Mouse (Mus musculus) cerebellum, adult (tissue): ENCODE results near the gene Rps27.

Source experiments
- ATAC-seq: cut with Nextera tagmentation; 2 replicates; pipeline ENCODE4 v1.9.2; 2017; ENCODE audit warnings: mild to moderate bottlenecking, moderate library complexity, mixed read lengths; ENCODE audit not compliant: insufficient number of reproducible peaks, low FRiP score, low TSS enrichment

Rps27 gene

DNA sequence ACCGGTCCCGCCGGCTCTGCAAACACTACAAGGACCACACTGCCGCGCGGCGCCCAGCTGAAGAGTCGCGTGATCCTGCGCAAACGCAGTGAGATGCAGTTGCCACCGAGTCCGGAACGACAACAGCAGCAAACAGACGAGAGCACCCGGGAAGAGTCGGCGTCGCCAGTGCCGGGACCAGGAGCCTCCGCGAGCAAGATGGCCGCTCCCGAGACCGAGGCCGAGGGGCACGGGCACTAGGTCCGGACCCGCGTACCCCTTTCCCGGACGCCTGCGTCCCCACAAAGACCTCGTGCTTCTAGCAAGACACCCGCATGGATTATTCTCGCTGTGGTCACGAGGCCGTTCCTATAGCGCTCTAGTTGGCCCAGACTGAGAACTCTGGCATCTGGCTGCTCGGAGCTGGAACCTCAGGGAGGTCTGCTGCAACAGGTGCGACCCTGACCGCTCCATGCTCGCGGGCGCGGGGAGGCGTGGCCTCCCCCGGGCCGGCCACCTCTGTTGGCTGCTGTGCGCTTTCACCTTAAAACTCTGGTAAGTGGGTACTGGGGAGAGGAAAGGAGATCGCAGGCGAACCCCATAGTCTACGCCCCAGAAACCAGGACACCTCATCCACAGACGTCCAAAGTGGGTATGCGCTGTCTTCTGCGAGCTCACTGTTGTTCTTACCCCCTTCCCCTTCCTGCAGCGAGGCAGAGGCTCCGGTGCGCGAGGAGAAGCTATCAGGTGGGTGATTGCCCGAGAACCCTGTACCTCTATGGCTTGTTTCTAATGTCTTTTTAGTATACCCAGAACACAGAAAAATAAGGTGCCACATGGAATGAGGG lies 18.3 kb upstream of the Rps27 start, which contains the start of gene Jtb:
Gene Jtb, plus strand, starts transcription at position 91 of the 827 bp plus-strand sequence.
- ATAC-seq, result peak; percentile 100

DNA sequence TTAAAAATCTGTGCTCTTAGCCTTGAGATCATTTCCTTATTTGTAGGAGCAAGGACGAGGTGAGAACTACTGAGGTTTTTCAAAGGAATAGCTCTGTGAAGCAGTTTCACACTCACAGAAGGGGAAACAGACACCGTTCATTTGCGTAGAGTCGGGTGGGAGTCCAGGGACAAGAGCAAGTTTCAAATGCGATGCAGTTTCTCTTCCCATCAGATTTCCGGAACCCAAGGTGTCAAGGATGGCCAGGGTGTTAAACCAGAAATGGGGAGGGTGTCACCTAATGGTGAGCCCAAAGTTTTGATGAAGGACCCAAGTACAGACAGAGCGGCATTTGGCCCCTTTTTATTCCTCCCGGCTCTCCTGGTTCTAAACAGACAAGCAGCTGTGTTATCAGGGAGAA lies 17.6 kb upstream of the Rps27 start:
- 0 out of 2 replicates have a peak, but pooled peaks have one; percentile 15 for ATAC-seq

DNA sequence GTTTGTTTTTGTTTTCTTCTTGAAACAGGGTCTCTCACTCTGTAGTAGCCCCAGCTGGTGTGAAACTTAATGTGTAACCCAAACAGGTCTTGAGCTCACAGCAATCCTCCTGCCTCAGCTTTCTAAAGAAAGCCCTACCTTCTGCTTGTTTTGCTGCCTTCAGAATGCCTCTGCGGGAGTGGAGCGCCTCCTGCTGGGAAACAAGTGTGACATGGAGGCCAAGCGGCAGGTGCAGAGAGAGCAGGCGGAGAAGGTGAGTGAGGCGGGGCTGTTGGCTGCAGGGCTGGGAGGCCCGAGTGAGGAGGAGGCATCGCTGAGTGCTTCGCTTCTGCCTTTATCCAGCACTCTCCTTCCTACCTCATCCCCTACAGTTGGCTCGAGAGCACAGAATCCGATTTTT lies 10.9 kb upstream of the Rps27 start:
- no peak for ATAC-seq

DNA sequence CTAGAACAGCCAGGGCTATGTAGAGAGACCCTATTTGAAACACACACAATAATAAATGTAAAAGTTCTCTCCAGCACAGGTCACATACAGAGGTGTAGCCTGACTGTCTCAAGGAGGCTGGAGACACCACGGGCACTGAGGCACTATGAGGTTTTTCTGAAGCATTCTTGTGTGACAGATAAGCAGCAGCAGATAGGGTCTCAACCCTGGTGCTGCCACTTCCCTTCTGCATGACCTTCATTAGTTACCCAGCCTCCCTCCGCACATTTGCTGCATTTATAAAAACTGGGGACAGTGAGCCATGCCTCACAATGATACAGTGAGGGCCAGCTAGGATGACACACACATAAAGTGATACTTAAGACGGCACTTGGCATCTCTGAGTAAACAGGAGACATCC lies 9.5 kb upstream of the Rps27 start:
- ATAC-seq, result no peak

DNA sequence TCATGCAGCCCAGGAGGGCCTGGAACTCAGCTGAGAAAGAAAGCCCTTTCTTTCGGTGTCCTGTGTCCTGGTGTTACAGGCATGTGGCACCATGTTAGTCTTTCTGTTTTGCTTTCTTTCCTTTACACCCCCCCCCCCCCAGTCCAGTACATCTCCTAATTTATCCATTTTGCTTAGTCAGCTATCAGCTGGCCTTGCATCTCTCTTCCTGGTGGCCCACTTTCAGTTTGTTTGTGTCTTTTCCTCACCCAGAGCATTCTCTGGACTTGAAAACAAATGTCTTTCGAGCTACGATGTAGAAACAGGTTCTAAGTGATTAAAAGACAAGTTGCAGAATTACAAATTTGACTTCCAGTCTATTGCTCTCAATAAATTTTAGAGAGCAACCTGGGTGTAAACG lies 9.0 kb upstream of the Rps27 start:
- ATAC-seq, result no peak

DNA sequence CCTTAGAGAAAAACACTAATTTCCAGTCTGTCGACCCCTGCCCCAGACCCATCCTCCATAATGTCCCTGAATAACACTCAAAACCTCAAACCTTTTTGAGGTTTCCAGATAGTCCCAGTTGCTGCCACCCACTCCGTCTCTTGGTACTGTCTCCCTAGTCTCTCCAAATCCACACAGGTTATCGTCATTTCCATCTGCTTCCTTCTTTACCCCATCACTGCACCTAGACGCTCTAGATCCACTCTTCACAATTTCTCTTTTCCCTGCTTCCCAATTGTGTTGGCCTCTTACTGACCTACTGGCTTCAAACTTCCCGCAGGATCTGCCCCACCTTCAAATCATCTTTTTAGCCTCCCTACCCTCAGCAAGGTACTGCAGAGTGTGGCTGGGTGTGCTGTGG lies 7.7 kb upstream of the Rps27 start:
- no peak for ATAC-seq

DNA sequence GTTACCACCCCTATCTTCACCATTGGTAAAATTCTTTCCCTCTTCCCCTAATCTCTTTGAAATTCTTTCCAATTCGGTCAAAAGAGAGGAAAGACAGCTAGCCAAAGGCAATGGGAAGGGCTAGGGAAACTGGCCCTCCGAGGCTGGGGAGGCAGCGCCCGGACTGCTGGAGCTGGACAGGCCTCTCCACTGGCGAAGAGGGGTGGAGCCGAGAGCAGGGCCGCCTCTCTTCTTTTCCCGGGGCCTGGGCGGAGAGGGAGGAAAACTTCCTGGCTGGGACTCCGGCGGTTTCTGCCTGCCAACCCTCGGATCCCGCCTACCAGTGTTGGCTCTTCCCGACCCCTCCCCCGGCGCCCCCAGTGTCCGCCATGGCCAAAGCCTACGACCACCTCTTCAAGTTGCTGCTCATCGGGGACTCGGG lies 7.1 kb upstream of the Rps27 start:
- peak; percentile 68; the same call in 1 of the 2 replicates for ATAC-seq

DNA sequence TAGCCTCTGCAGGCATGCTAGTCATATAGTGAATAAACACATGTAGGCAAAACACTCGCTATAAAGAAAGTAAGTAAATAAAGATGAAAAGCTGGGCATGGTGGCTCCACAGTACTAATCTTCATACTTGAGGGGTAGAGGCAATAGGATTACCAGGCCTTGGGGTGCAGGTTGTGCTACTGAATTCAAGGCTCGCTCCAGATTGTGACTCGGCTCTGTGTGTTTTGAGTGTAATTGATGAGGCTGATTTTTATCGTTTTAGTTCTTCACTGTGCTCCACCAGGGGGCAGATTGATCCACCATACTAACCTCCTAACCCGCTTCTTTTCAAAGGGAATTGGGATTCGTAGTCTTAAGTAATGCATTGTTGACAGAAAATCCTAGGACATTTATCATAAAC lies 6.6 kb upstream of the Rps27 start:
- ATAC-seq, result no peak

DNA sequence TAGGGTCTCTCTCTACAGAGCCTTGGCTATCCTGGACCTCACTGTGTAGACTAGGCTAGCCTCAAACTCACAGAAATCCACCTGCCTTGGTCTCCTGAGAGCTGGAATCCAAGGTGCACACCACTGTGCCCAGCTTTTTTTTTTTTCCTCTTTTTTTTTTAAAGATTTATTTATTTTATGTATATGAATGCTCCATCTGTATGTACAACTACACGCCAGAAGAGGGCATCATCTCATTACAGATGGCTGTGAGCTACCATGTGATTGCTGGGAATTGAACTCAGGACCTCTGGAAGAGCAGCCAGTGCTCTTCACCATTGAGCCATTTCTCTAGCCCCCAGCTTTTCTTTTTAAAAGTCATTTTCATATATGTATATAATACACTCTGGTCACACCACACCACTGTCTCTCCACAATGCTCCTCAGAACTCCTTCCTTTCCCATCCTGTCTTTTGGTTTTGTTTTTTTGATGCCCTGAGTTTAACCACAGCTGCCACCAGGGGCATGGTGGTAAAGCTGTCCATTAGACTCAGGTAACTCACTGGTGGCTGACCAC lies 2.5 kb upstream of the Rps27 start:
- ATAC-seq, result no peak

DNA sequence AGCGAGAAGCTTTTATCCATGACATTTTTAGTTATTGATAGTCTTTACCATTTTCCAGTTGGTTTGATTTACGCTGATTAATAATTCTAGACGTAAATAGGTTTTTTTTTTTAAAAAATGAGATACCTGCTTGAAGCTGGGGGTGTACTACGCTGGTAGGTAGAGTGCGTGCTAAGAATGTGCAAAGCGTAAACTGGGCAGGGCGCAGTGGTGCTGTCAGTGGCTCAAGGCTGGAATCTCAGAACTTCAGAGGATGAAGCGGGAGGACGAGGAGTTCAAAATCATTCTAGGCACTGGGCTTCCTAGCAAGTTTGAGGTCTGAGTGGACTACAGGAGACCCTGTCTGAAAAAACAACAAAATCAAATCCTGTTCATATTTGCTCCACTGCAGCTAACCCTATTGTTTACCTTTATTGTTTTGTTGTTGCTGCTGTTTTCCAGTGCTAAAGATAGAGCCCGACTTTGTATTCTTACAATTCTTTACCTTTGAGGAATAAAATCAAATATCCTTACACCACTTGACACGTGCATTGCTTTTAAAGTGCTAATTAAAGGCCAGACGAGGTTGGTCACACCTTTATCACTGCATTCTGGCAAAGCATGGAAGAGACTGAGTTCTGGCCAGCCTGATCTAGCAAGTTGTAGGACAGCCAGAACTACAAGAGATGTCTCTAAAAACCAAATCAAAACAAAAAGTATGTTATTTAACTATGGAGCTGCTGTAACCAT lies 669 bp upstream of the Rps27 start:
- ATAC-seq, result no peak

DNA sequence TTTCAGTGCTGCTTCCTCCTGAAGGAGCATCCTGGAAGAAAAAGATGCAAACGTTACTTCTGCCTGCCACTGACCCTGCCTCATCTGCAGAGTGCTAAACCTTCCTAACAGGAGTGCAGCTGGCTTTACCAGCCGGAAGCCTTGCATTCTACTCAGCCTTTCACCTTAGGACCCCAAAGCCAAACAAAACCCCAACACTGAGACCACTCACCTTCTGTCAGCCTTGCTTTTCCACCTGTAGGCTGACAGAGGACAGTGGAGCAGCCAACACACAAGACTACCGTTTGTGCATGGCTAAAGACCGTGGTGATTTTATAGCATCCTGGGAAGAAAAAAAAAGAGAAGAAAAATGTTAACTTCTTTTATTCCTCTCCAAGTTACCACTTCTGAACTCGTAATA lies 728 bp downstream of the Rps27 start:
- no peak for ATAC-seq

DNA sequence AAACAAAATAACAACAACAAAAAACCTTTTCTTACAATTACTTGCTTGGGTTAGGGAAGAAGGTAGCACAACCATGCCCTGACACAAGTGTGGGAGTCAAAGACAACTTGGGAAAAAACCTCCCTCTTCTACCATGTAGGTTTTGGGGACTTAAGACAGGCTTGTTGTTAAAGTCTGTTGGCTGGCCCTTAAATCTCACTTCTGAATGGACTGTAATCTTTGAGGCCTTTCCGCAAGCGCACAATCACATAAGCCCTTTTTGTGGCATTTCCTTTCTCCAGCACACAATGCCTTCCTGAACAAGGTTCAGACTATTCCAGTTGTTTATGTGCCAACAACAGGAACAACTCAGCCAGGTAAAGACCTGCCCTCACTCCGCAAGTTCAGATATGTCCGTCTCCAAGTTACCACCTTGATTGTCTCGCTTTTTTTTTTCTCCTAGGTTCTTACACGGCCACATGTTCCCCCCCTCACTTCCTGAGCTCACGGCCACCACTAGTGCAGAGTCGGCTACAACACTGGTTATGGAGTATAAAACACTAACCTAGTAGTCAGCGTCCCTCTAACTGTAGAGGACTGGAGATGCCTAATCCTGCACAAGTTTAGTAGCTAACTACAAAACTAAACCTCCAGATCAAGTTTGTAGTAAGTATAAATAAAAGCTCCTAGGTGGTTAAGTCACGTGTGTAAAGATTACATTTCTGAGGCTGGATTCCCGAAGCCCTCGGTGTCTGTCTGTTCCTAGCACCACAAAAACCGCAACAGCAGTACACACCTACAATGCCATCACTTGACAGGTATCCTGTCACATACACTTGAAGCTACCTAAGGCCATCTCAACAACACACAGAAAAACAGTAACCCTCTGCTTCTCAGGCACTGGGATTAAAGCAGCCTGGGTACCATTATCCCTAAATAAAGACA lies 1.7 kb downstream of the Rps27 start:
- ATAC-seq, result no peak

DNA sequence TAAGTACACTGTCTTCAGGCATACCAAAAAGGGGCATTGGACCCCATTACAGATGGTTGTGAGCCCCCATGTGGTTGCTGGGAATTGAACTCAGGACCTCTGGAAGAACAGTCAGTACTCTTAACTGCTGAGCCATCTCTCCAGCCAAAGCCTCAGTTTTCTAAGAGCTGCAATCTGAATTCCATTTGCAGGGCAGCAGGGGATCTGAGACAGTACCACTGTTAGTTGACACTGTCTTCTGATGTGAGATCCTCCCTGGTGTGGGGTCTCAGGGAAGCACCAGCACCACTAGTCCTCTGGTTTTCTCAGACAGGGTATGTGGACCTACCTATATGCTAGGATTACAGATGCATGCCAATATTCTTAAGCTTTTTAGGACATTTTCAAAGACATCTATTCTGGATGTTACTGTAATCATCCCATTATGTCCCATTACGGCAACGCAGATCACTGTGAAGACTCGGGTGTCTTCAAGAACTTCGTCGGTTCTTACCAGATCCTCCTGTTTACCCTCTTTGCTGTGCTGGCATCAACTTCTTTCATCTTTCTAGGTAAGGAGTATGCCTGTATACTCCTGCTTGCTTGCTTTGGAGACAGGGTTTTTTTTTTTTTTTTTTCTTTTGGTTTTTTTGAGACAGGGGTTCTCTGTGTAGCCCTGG lies 3.4 kb downstream of the Rps27 start:
- no peak for ATAC-seq

DNA sequence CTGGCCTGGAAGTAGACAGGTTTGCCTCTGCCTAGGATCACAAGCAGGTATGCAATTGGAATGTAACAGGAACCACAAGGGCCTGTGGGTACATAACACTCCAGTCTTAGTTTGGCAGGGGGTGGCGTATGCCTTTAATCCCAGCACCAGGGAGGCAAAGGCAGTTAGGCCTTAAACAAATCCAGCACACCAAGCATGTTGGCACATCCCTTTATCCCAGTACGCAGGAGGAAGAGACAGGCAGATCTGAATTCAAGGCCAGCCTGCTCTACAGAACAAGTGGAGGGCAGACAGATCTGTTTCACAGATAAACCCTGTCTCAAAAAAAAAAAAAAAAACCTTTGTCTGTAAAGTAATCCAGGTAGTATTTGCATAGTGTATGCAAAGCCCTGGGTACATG lies 4.8 kb downstream of the Rps27 start:
- no peak for ATAC-seq

DNA sequence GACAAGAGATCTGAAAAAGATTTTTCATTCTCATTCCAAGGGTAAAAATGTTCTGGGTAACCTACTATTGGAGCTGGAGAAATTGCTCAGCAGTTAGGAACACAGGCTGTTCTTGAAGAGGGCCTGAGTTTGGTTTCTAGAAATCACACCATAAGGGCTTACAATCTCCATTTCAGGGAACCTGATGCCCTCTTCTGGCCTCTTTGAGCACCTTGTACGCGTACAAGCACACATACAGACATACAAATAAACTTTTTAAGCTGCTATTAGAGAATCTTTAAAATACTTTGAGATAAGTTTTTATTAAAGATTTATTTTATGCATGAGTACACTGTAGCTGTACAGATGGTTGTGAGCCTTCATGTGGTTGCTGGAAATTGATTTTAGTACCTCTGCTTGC lies 8.9 kb downstream of the Rps27 start:
- no peak for ATAC-seq

DNA sequence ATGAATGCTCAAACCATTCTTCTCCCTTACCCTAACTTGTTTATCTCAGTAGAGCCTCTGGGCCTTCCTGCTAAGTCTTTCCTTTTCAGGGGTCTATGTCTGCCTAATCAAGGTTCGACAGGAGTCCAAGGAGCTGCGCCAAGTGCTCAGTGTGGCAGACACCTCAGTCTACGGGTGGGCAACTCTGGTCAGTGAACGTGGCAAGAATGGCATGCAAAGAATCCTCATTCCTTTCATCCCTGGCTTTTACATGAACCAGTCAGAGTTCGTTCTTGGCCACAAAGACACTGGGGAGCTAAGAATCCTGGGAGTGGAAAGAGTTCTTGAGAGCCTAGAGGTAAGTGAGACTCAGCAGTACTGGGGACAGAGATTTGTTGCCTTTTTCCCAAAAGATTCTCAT lies 9.8 kb downstream of the Rps27 start:
- ATAC-seq, result no peak

DNA sequence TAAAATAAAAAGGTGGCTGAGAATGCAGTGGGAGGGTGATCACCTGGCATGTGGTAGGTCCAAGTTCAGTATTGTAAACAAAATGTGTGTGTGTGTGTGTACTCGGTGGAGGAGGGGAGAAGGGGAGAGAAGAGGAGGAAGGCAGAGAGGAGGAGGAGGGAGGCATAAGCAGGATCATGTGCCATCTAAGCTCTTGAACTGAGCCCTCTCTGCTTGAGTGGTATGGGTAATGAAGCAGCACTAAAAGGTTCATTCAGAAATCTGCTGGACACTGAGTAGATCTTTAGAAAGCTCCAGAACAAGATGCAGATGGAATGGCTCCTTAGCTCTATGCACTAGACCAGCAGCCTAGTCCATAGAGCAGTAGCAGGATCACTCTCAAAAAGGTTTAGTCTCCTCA lies 10.6 kb downstream of the Rps27 start:
- no peak for ATAC-seq

DNA sequence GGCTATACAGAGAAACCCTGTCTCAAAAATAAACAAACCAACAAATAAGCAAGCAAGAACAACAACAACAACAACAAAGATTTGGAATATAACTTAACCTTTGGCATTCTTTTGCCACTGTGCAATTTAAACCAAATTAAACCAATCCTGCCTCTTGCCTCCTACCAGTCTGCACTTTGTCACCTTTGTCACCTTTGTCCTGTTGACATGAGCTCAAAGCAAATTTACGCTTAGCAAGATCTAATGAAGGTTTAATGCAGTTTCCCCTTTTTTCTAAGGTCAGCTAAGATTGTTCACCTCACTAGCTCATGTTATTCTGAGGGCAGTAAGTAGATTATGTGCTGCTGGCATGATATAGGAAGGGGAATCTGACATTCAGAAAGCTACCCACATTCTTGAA lies 15.9 kb downstream of the Rps27 start:
- no peak for ATAC-seq

DNA sequence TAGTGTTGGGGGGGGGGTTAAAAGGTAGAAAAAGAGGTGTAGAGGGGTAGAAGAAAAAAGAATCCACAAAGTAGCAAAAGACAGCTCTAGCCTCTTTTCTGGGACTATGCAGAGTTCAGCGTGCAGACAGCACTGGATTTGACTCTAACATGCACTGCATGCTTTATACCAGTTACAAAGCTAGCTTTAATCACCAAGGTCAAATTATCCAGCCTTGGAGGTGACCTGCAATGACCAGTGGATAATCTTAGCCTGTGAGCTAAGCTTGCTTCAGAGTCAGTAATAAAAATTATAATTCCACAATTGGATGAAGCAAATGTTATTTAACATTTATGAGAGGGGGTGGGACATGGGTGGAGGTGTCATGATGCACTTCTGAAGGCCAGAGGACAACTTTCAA lies 17.8 kb downstream of the Rps27 start:
- no peak for ATAC-seq

DNA sequence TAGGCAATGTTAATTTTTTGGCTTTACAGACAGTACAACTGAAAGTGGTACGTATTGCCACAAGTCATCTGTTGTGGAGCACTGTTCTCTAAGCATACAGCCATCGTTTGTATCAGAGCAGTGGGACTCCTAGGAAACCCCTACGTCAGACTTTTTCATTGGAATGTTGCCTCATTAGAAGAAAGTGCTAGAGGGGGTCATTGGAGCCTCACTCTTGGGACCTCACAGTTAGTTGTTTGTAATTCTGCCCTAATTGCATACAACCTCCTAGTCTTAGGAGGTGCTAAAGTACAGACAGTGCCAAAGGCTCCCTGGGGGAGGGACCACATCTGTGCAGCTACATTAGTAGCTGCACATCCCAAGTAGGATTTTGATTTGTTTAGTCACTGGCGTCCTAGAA lies 18.7 kb downstream of the Rps27 start:
- no peak for ATAC-seq
